Mouse (Mus musculus): ENCODE measurements at regions not wholly inside any gene's neighbourhood (a gene's known extent, or its start where the extent isn't known, plus 50 kb on each side); places are given as distances from the start of the nearest gene placed in this dataset.

GRCm38 (mm10) chr12:45929001-45929759 is 854.7 kb upstream of the Stxbp6 start:
- DNase-seq (ENCODE audit: low spot score in 2 of 2) = peak in 1 of 2 experiments; percentile 25
